Mouse (Mus musculus) forebrain, embryonic 14.5 days (tissue): ENCODE data around the gene Lrmda. TPM values are rescaled to one million over a fixed set of nuclear protein-coding genes. Genes with fewer than 3 reads are reported as not detected.

Experiments used
- ATAC-seq: fragments of 200-750 bp; cut with Nextera tagmentation; 2 replicates; pipeline ENCODE4 v1.8.0; 2017; ENCODE audit warnings: mild to moderate bottlenecking, moderate library complexity
- DNase-seq: peaks from one replicate; pipeline ENCODE4 v3.0.0-alpha.2; 2015; ENCODE audit warnings: low spot score
- H3K27ac ChIP-seq: fragments of 300-500 bp; sonication (generic); 2 replicates; pipeline ENCODE4 v1.5.1; 2014; ENCODE audit warnings: low read depth, mild to moderate bottlenecking, control low read depth, low read length, moderate library complexity
- H3K27me3 ChIP-seq: fragments of 300-500 bp; sonication (generic); replicated peaks from 2 replicates; pipeline ENCODE4 v1.6.1; 2014; ENCODE audit warnings: low read length, control low read depth, mixed read lengths; ENCODE audit not compliant: control insufficient read depth, insufficient read depth
- H3K36me3 ChIP-seq: fragments of 300-500 bp; sonication (generic); 2 replicates; pipeline ENCODE4 v1.6.1; 2014; ENCODE audit warnings: low read length, control low read depth; ENCODE audit not compliant: control insufficient read depth, insufficient read depth
- H3K4me1 ChIP-seq: fragments of 300-500 bp; sonication (generic); 2 replicates; pipeline ENCODE4 v1.6.1; 2014; ENCODE audit warnings: antibody characterized with exemption, low read length, control low read depth; ENCODE audit not compliant: control insufficient read depth, insufficient read depth
- H3K4me2 ChIP-seq: fragments of 300-500 bp; sonication (generic); 2 replicates; pipeline ENCODE4 v1.6.1; 2014; ENCODE audit warnings: mild to moderate bottlenecking, control low read depth, low read length
- H3K4me3 ChIP-seq: fragments of 300-500 bp; sonication (generic); 2 replicates; pipeline ENCODE4 v1.5.1; 2014; ENCODE audit warnings: low read depth, low read length, control low read depth
- H3K9ac ChIP-seq: fragments of 300-500 bp; sonication (generic); 2 replicates; pipeline ENCODE4 v1.6.1; 2014; ENCODE audit warnings: mild to moderate bottlenecking, low read length, control low read depth, moderate library complexity
- H3K9me3 ChIP-seq: fragments of 300-500 bp; sonication (generic); replicated peaks from 2 replicates; pipeline ENCODE4 v1.6.1; 2016; ENCODE audit warnings: low read length, control low read depth, mixed read lengths; ENCODE audit not compliant: control insufficient read depth
- WGBS: fragments of 180-500 bp; shearing (Covaris S2); extraction: QIAGEN DNeasy Blood & Tissue Kit; methylation state at CpG from one replicate; pipeline ENCODE4 v1.1.7; 2014; 5-methylcytosine and 5-hydroxymethylcytosine counted together
- polyA plus RNA-seq: library from polyadenylated mRNA; unstranded; fragments of >200 nt; fragmentation: Nextera tagmentation; extraction: Ambion mirVana; gene quantifications from 2 replicates; pipeline ENCODE4 v1.2.1, GENCODE M21; 2014

Gene Lrmda
- polyA plus RNA-seq, 1 experiment from 2014 or later = not detected

DNA sequence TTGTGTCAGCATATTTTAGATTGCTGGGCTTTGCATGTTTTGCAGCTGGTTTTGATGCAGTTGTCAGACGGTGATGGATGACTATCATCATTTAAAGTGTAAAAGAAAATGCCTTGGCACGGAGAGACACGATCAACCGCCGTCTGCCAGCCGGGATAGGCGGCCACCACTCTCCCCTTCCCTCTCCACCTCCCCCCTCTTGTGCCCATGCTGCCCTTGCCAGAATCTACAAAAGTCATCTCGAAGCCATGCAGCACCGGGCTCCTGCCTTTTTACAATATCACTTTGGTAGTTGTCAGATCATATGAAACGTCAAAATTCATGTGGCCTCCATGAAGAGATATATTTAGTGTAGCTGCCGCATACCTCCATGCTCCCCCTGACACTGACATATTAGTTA, 178.5 kb downstream of the Lrmda start:
- Histone ChIP-seq H3K4me1 (no peaks in the 10 kb centered on the region; the same call in 1 of the 2 replicates), H3K36me3 (no peaks in the 10 kb centered on the region), H3K9me3 (no peaks in the 10 kb centered on the region), H3K27ac (no peak overlapping the region), H3K27me3 (no peaks in the 10 kb centered on the region), H3K9ac (no peak overlapping the region), H3K4me3 (no peak overlapping the region), H3K4me2 (no peak overlapping the region)
- ATAC-seq (no peak), DNase-seq (peak; percentile 51)
- 63% methylated on average over 11 of the region's 11 CpGs for WGBS

DNA sequence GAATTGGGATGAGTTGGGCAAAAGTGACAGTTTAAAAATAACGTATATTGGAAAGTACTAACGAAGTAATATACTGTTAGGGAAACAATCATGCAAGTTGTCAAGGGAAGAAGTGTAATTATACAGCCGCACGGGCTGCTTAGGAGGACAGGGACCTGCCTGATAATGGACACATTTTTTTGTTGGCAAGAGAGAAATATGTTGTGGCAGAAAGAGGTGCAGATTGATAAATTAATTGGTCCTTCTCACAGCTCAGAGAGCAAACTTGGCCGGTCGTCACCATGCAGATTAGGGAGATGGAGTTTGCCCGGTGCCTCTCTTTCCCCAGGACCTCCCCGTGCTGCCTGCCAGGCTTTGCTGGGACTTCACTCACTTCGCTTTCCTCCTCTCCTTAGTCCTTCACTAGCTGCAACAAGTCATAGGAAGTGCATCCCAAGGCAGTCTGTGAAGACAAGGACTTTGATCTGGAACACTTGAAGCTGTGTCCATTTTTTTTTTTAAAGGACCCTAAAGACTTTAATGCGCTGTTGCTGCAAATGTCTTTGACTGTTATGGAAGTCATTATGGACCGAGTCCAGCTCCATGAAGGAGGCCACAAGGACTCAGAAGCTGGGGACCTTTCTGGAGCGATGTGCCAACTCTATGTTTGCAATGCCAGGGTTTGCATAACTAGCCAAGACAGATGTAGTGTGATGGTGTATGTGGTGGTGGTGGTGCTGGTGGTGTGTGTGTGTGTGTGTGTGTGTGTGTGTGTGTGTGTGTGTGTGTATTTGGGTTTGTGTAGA, 179.3 kb downstream of the Lrmda start:
- Histone ChIP-seq H3K27me3 (no peaks in the 10 kb centered on the region), H3K4me2 (no peak overlapping the region)
- 46% methylated on average over 12 of the region's 12 CpGs for WGBS

DNA sequence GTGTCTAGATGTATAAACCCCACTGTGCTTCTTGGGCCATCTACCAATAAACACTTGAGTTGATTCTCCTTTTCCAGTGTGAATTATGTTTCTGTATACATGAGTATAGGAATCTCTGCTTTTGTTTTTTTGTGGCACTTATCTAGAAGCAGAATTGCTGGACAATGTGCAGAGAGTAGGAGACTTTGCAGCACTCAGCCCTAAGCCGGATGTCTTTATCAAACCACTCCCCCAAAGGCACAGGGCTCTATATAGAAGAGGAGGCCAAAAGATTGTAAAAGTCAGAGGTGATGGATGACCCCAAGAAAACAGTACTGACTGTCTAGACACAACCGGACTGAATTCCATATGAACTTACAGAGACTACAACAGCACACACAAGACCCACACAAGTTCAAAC, 182.2 kb downstream of the Lrmda start:
- H3K4me1 ChIP-seq = no peaks in the 10 kb centered on the region
- ATAC-seq = no peak
- no peaks in the 10 kb centered on the region for H3K27me3 ChIP-seq
- no peaks in the 10 kb centered on the region for H3K36me3 ChIP-seq
- no peak overlapping the region for H3K27ac ChIP-seq
- DNase-seq = no peak
- 94% methylated on average over 2 of the region's 2 CpGs for WGBS
- H3K9ac ChIP-seq = no peak overlapping the region
- no peaks in the 10 kb centered on the region for H3K9me3 ChIP-seq
- no peak overlapping the region for H3K4me2 ChIP-seq
- H3K4me3 ChIP-seq = no peak overlapping the region

More for the DNA sequence above, 179.3 kb downstream of the Lrmda start:
- Histone ChIP-seq H3K27ac (no peak overlapping the region), H3K4me1 (no peaks in the 10 kb centered on the region), H3K9me3 (no peaks in the 10 kb centered on the region), H3K9ac (no peak overlapping the region), H3K36me3 (no peaks in the 10 kb centered on the region), H3K4me3 (no peak overlapping the region)
- ATAC-seq (peak; percentile 44; the same call in 1 of the 2 replicates), DNase-seq (peak; percentile 62)

GRCm38 (mm10) chr14:22210601-22211000, 191.1 kb downstream of the Lrmda start:
- peaks cover 17% of the 10 kb centered on the region for H3K27me3 ChIP-seq
- 89% methylated on average over 1 of the region's 1 CpGs for WGBS
- ATAC-seq = no peak

GRCm38 (mm10) chr14:22218183-22218582, 198.7 kb downstream of the Lrmda start:
- 90% methylated on average over 4 of the region's 4 CpGs for WGBS
- H3K27ac ChIP-seq = no peak overlapping the region
- ATAC-seq (no peak), DNase-seq (no peak)
- H3K9ac ChIP-seq = no peak overlapping the region
- H3K9me3 ChIP-seq = no peaks in the 10 kb centered on the region
- no peaks in the 10 kb centered on the region for H3K27me3 ChIP-seq
- no peak overlapping the region for H3K4me2 ChIP-seq
- peaks cover 5% of the 10 kb centered on the region; the same call in 1 of the 2 replicates for H3K4me1 ChIP-seq
- no peaks in the 10 kb centered on the region for H3K36me3 ChIP-seq
- H3K4me3 ChIP-seq = no peak overlapping the region

More at GRCm38 (mm10) chr14:22210601-22211000, 191.1 kb downstream of the Lrmda start:
- Histone ChIP-seq H3K27ac (no peak overlapping the region), H3K4me1 (peaks cover 5% of the 10 kb centered on the region; the same call in 1 of the 2 replicates), H3K4me2 (no peak overlapping the region), H3K36me3 (no peaks in the 10 kb centered on the region), H3K9ac (no peak overlapping the region), H3K4me3 (no peak overlapping the region), H3K9me3 (no peaks in the 10 kb centered on the region)
- no peak for DNase-seq

DNA sequence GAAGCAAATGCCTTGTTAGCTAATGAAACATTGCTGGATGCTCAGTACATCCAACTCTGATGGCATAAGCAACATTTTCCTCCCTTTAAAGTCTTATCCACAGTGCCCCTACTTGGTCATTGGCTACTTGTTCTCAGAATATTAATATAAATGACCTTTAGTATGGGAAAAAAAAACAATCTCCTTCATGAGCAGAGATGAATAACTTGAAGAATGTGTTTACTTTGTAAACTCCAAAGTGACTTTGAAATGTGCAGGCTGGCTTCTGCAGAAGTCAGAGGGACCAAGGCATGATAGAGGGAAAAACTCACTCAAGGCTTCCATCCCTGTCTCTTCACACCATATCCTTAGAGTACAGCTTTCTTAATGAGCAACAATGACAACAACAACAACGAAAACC, 202.5 kb downstream of the Lrmda start:
- H3K36me3 ChIP-seq = no peaks in the 10 kb centered on the region
- H3K27me3 ChIP-seq = no peaks in the 10 kb centered on the region
- H3K4me3 ChIP-seq = no peak overlapping the region
- WGBS = 69% methylated on average over 1 of the region's 1 CpGs
- no peak overlapping the region for H3K9ac ChIP-seq
- DNase-seq = no peak
- no peaks in the 10 kb centered on the region for H3K4me1 ChIP-seq
- no peak overlapping the region for H3K27ac ChIP-seq
- no peak overlapping the region for H3K4me2 ChIP-seq
- ATAC-seq = no peak
- no peaks in the 10 kb centered on the region for H3K9me3 ChIP-seq

- no peak for ATAC-seq
- H3K4me1 ChIP-seq = no peaks in the 10 kb centered on the region
- H3K9me3 ChIP-seq = no peaks in the 10 kb centered on the region
- no peak overlapping the region for H3K9ac ChIP-seq
- H3K27ac ChIP-seq = no peak overlapping the region
- no peaks in the 10 kb centered on the region for H3K36me3 ChIP-seq
- H3K4me2 ChIP-seq = no peak overlapping the region
- 85% methylated on average over 3 of the region's 3 CpGs for WGBS
- no peak for DNase-seq
- H3K4me3 ChIP-seq = no peak overlapping the region
- H3K27me3 ChIP-seq = no peaks in the 10 kb centered on the region
Measured at GRCm38 (mm10) chr14:22222574-22222973, 203.1 kb downstream of the Lrmda start.

GRCm38 (mm10) chr14:22226205-22226604, 206.7 kb downstream of the Lrmda start:
- Histone ChIP-seq H3K9ac (no peak overlapping the region), H3K4me3 (no peak overlapping the region), H3K36me3 (no peaks in the 10 kb centered on the region), H3K27ac (no peak overlapping the region), H3K4me2 (no peak overlapping the region), H3K4me1 (no peaks in the 10 kb centered on the region), H3K9me3 (no peaks in the 10 kb centered on the region), H3K27me3 (no peaks in the 10 kb centered on the region)
- ATAC-seq (no peak), DNase-seq (no peak)
- 88% methylated on average over 2 of the region's 2 CpGs for WGBS

- no peak overlapping the region for H3K4me2 ChIP-seq
- no peak overlapping the region for H3K4me3 ChIP-seq
- H3K9me3 ChIP-seq = no peaks in the 10 kb centered on the region
- H3K36me3 ChIP-seq = no peaks in the 10 kb centered on the region
- H3K9ac ChIP-seq = no peak overlapping the region
- 91% methylated on average over 7 of the region's 7 CpGs for WGBS
- no peak overlapping the region for H3K27ac ChIP-seq
- H3K27me3 ChIP-seq = no peaks in the 10 kb centered on the region
- ATAC-seq (no peak), DNase-seq (no peak)
- no peaks in the 10 kb centered on the region for H3K4me1 ChIP-seq
Measured at GRCm38 (mm10) chr14:22228253-22228968, 208.9 kb downstream of the Lrmda start.
